In the genomic region with DNA sequence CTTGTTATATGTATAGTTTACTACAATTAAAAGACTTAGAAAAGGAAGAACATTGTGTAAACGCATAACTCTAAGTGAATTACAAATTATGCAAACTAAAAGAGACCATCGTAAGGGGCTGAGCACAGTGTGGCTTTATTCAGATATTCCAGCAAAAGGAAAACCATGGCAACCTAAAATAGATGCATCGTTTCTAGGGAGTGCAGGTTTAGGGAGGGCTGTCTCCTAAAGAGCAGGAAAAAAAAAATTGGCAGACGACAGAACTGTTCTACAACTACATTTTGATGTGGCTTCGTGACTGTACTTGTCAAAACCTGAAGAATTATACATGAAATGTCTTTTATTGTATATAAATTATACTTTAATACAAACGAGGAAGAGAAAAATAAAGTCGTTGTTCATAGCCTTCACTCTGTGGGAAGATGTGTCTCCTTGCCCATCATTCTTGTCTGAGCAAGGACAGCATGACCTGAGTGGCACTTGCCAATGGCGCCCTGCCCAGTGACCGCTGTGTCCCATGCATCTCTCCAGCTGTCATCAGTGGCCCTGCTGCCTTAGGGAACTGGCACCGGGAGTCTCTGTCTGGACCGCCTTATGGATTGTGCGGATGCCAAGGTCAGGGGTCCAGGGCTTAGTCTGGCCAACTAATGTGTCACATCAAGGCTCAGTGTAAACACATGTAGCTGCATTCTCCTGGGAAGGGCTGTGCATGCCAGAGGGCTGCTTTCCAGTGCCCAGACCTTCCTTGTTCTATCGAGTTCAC, we compare ENCODE assay signal across 11 mouse cellular contexts.
A peak's percentile ranks its signal among the peaks of the same experiment; 100 is the strongest.
DNase-seq lines count a peak whose midpoint lies in the region; ATAC-seq and TF ChIP-seq lines count a peak whose summit lies in the region.
"Had no signal": no experiment of that assay in that cellular context is flagged by ENCODE, and none has a peak within 500 bp of the region (broad histone marks: within the 10 kb centered on the region; RNA-seq: fewer than 3 reads in every experiment).

No protein-coding gene starts in this region.

- no peak for TF ChIP-seq CTCF in kidney, adult 2 months (conservative IDR thresholded peaks at IDR 0.05; ENCODE audit: insufficient read depth, insufficient read length, low read depth, low read length)

- H3K27ac ChIP-seq in heart, embryonic 10.5 days: no peak overlapping the region
- H3K27ac ChIP-seq in kidney, adult 2 months (ENCODE audit: insufficient read depth, low read depth, low read length): no peak overlapping the region
- H3K27ac ChIP-seq: embryonic facial prominence, embryonic 12.5 days had no signal

- 77% methylated on average over 13 of the region's 13 CpGs for WGBS in heart, embryonic 10.5 days
- 76% methylated on average over 13 of the region's 13 CpGs for WGBS in kidney, adult 2 months

- ATAC-seq in megakaryocyte, adult 5-6 weeks (ENCODE audit: poor library complexity, severe bottlenecking): no peak

- TF ChIP-seq POLR2A in kidney, adult 2 months (IDR thresholded peaks at IDR 0.05; ENCODE audit: low read depth, low read length): no peak

- H3K4me1 ChIP-seq in heart, embryonic 10.5 days: no peaks in the 10 kb centered on the region
- H3K4me1 ChIP-seq in kidney, adult 2 months (ENCODE audit: control insufficient read depth, insufficient read depth, low read length): no peaks in the 10 kb centered on the region
- H3K4me1 ChIP-seq: embryonic facial prominence, embryonic 12.5 days had no signal

- no peak overlapping the region for H3K4me3 ChIP-seq in heart, embryonic 10.5 days
- H3K4me3 ChIP-seq in kidney, adult 2 months (ENCODE audit: insufficient read depth, low read depth, low read length): no peak overlapping the region
- H3K4me3 ChIP-seq: embryonic facial prominence, embryonic 12.5 days had no signal

- H3K9me3 ChIP-seq in heart, embryonic 10.5 days: no peaks in the 10 kb centered on the region
- H3K9me3 ChIP-seq: embryonic facial prominence, embryonic 12.5 days had no signal

- peak; percentile 95 for DNase-seq in heart, adult 11 months
- no peak for DNase-seq in heart, embryonic 10.5 days (ENCODE audit: low spot score)
- DNase-seq in right cerebral cortex, postnatal 10 days (ENCODE audit: low spot score in 2 of 2): peak; percentile 51 to 58
- DNase-seq in right cerebral cortex, postnatal 36 days (ENCODE audit: low spot score in 2 of 2): no peak
- DNase-seq in cerebellum, postnatal 4 days (ENCODE audit: low spot score in 2 of 2): peak; percentile 52 to 88
- DNase-seq in kidney, adult 2 months: no peak
- DNase-seq in kidney, adult 8-10 months: no peak
- DNase-seq: kidney, postnatal 10 days had no signal

- no peaks in the 10 kb centered on the region for H3K27me3 ChIP-seq in heart, embryonic 10.5 days (ENCODE audit: insufficient read depth, poor library complexity, severe bottlenecking)
- H3K27me3 ChIP-seq in kidney, adult 2 months (replicated peaks; ENCODE audit: control insufficient read depth, insufficient read depth, low read length): no peaks in the 10 kb centered on the region
- H3K27me3 ChIP-seq: CH12.LX; embryonic facial prominence, embryonic 12.5 days had no signal

- H3K36me3 ChIP-seq in heart, embryonic 10.5 days: no peaks in the 10 kb centered on the region
- no peaks in the 10 kb centered on the region for H3K36me3 ChIP-seq in kidney, adult 2 months (ENCODE audit: control insufficient read depth, insufficient read depth, low read length)
- H3K36me3 ChIP-seq: embryonic facial prominence, embryonic 12.5 days had no signal

Comparison
In these comparisons a context has a peak if more than half of its experiments do, and no peak if none do; other contexts are left out.
1. DNase-seq: peak in heart, adult 11 months (single experiment), right cerebral cortex, postnatal 10 days (2 of 2) and cerebellum, postnatal 4 days (2 of 2); none in heart, embryonic 10.5 days (single experiment), right cerebral cortex, postnatal 36 days (0 of 2), kidney, adult 2 months (single experiment) and kidney, adult 8-10 months (0 of 2).